In the genomic region with DNA sequence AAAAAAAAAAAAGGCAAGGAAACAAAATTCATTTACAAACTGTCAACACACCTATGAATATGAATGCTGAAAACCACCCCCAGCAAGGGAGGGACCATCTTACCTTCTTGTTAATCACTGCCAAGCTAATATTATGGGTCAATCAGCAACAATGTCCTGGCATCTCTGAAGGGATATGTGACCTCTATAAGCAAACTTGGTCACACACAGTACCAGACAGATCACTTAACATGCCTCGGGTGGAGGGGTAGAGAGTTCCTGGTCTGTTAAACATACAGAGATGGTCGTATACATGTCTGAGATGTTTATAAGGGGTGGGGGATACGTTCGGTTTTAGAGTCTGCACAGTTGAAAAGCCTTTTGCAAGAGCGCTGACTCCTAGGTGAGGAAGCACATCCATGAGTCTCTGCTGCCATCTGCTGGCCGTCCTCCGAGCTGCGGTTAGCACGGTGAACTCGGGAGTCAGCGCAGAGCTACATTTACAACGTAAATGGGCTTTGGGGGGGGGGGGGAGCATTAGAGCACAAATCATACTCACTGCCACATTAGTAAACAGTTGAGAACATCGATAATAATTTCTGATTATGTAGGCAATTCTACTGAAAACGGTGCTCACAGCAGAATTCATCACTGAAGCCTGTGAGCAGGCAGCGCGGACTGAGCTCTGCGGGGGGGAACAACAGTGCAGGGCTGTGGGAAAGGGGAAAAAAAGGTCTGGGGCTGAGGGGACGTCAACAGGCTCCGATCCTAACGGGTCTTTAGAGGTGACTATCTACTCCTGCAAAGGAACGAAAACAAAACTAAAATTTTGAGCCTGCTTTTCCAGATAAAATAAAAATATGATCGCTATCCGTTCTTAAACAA, we compare ENCODE assay signal across 8 mouse cellular contexts.
DNase-seq lines count a peak whose midpoint lies in the region; ATAC-seq lines count a peak whose summit lies in the region.

No protein-coding gene starts in this region.

- H3K27ac ChIP-seq in hindbrain, embryonic 14.5 days, result no peak overlapping the region

- no peaks in the 10 kb centered on the region for H3K27me3 ChIP-seq in hindbrain, embryonic 14.5 days (ENCODE audit: control insufficient read depth, insufficient read depth, low read length)

- ATAC-seq in hindbrain, embryonic 14.5 days (ENCODE audit: low FRiP score), result peak; percentile 88
- peak; percentile 100 for ATAC-seq in megakaryocyte, adult 5-6 weeks (ENCODE audit: poor library complexity, severe bottlenecking)

- H3K4me2 ChIP-seq in hindbrain, embryonic 14.5 days (replicated peaks), result peak overlapping the region; percentile 43

- peak overlapping the region; percentile 28; the same call in 1 of the 2 replicates for H3K9ac ChIP-seq in hindbrain, embryonic 14.5 days

- H3K9me3 ChIP-seq in hindbrain, embryonic 14.5 days (ENCODE audit: control insufficient read depth, low read length), result no peaks in the 10 kb centered on the region

- H3K36me3 ChIP-seq in hindbrain, embryonic 14.5 days (replicated peaks; ENCODE audit: control insufficient read depth, insufficient read depth), result no peaks in the 10 kb centered on the region

- 25% methylated on average over 23 of the region's 23 CpGs for WGBS in hindbrain, embryonic 14.5 days

- DNase-seq in NIH3T3 (ENCODE audit: low read depth), result peak; percentile 95
- DNase-seq in cerebellum, adult 9-11 months, result peak; percentile 51
- peak; percentile 93 for DNase-seq in frontal cortex, postnatal 25 days (ENCODE audit: low spot score in 2 of 2)
- DNase-seq in hindbrain, embryonic 14.5 days (ENCODE audit: low spot score), result peak; percentile 99
- DNase-seq in layer of hippocampus, postnatal 36 days, result peak; percentile 87 to 89
- DNase-seq in right cerebral cortex, adult 18-20 months, result peak; percentile 79
- peak; percentile 92 for DNase-seq in urinary bladder, postnatal 14 days (ENCODE audit: low spot score)

- H3K4me1 ChIP-seq in hindbrain, embryonic 14.5 days (replicated peaks; ENCODE audit: control insufficient read depth, insufficient read depth, low read length), result no peaks in the 10 kb centered on the region

- peak overlapping the region; percentile 22 for H3K4me3 ChIP-seq in hindbrain, embryonic 14.5 days (replicated peaks; ENCODE audit: low read length)
